ENCODE assay signal across 19 mouse cellular contexts in genomic region chr16:20456106-20456505, GRCm38 (mm10).
"Had no signal": no experiment of that assay in that cellular context is flagged by ENCODE, and none has a peak within 500 bp of the region (broad histone marks: within the 10 kb centered on the region; RNA-seq: fewer than 3 reads in every experiment).

No protein-coding gene starts in this region.

- H3K9ac ChIP-seq: limb, embryonic 12.5 days; limb, embryonic 15.5 days; liver, embryonic 14.5 days; liver, postnatal 0 days; lung, embryonic 14.5 days had no signal

- ATAC-seq: liver, postnatal 0 days; lung, postnatal 0 days had no signal

- H3K36me3 ChIP-seq: limb, embryonic 12.5 days; limb, embryonic 15.5 days; midbrain, embryonic 10.5 days had no signal

- H3K4me3 ChIP-seq: limb, embryonic 12.5 days; limb, embryonic 15.5 days; midbrain, embryonic 10.5 days had no signal

- H3K27ac ChIP-seq: limb, embryonic 12.5 days; limb, embryonic 15.5 days; liver, embryonic 14.5 days; macrophage; midbrain, embryonic 10.5 days had no signal

- H3K9me3 ChIP-seq: limb, embryonic 12.5 days; limb, embryonic 15.5 days; midbrain, embryonic 10.5 days had no signal

- H3K4me2 ChIP-seq: limb, embryonic 12.5 days; limb, embryonic 15.5 days; liver, embryonic 11.5 days; lung, embryonic 14.5 days had no signal

- DNase-seq: kidney, adult 18-20 months; kidney, postnatal 10 days; kidney, postnatal 36 days; left cerebral cortex, postnatal 4 days; liver, postnatal 0 days; lung, embryonic 14.5 days; midbrain, embryonic 14.5 days; right cerebral cortex, adult 18-20 months; right cerebral cortex, postnatal 14 days; thymus, adult 2 months; thymus, postnatal 14 days; thymus, postnatal 4 days had no signal

- H3K4me1 ChIP-seq: limb, embryonic 15.5 days; midbrain, embryonic 10.5 days had no signal

- H3K27me3 ChIP-seq: limb, embryonic 12.5 days; limb, embryonic 15.5 days had no signal
